Mouse (Mus musculus) ES-E14 (cell line): ENCODE data around the gene Setd6.

ENCODE experiments used
- CHD2 ChIP-seq: IDR thresholded peaks from 2 replicates; pipeline ENCODE4 v1.6.1; 2014; ENCODE audit warnings: mild to moderate bottlenecking, low read depth, low read length, inconsistent platforms
- HCFC1 ChIP-seq: IDR thresholded peaks from 2 replicates; pipeline ENCODE4 v1.6.1; 2012; ENCODE audit warnings: low read length, inconsistent platforms, borderline replicate concordance; ENCODE audit not compliant: insufficient read depth
- ZC3H11A ChIP-seq: IDR thresholded peaks from 2 replicates; pipeline ENCODE4 v1.6.1; 2012; ENCODE audit warnings: low read depth, mild to moderate bottlenecking, inconsistent platforms, low read length, borderline replicate concordance
- ZNF384 ChIP-seq: IDR thresholded peaks from 2 replicates; pipeline ENCODE4 v1.6.1; 2012; ENCODE audit warnings: low read depth, low read length, inconsistent platforms

GRCm38 (mm10) chr8:95676631-95677030 lies 39.0 kb upstream of the Setd6 start, which contains the start of gene Ndrg4:
- TF ChIP-seq HCFC1 (no peak), ZC3H11A (no peak), CHD2 (no peak), ZNF384 (no peak)
